ENCODE assay signal across 8 mouse cellular contexts in genomic region chr1:169919211-169919610, GRCm38 (mm10). TPM values are rescaled to one million over a fixed set of nuclear protein-coding genes. Genes with fewer than 3 reads are reported as not detected.
DNase-seq lines count a peak whose midpoint lies in the region; ATAC-seq and TF ChIP-seq lines count a peak whose summit lies in the region.

No protein-coding gene starts in this region.

- TF ChIP-seq CTCF in small intestine, adult 2 months (IDR thresholded peaks at IDR 0.05; ENCODE audit: extremely low read depth, insufficient read length, insufficient replicate concordance, low read depth, low read length) = peak; percentile 48; the same call in 1 of the 2 replicates

- intact Hi-C loops in left cerebral cortex, postnatal 4 days (cut with DNase I) = loop anchor here (2.0 to 5.0 kb wide), 2 partner anchors 250 to 387 kb away; partner anchors contain the start of gene Nuf2

- no peaks in the 10 kb centered on the region for H3K9me3 ChIP-seq in intestine, embryonic 16.5 days (ENCODE audit: control insufficient read depth, low read length)
- H3K9me3 ChIP-seq in midbrain, embryonic 10.5 days (replicated peaks) = no peaks in the 10 kb centered on the region

- H3K27me3 ChIP-seq in intestine, embryonic 16.5 days (replicated peaks; ENCODE audit: control insufficient read depth, insufficient read depth, low read length) = no peaks in the 10 kb centered on the region
- H3K27me3 ChIP-seq in midbrain, embryonic 10.5 days (ENCODE audit: low read depth, poor library complexity, severe bottlenecking) = peaks cover 5% of the 10 kb centered on the region
- no peaks in the 10 kb centered on the region for H3K27me3 ChIP-seq in small intestine, adult 2 months (ENCODE audit: control insufficient read depth, insufficient read depth, low read length)

- no peaks in the 10 kb centered on the region for H3K36me3 ChIP-seq in intestine, embryonic 16.5 days (ENCODE audit: control insufficient read depth, insufficient read depth, low read length)
- no peaks in the 10 kb centered on the region for H3K36me3 ChIP-seq in midbrain, embryonic 10.5 days
- H3K36me3 ChIP-seq in small intestine, adult 2 months (ENCODE audit: control insufficient read depth, insufficient read depth, low read length) = no peaks in the 10 kb centered on the region

- WGBS in intestine, embryonic 16.5 days = 5% methylated on average over 11 of the region's 11 CpGs
- 8% methylated on average over 11 of the region's 11 CpGs for WGBS in midbrain, embryonic 10.5 days
- 2% methylated on average over 11 of the region's 11 CpGs for WGBS in small intestine, adult 2 months

- H3K4me2 ChIP-seq in intestine, embryonic 16.5 days (ENCODE audit: low read depth, low read length) = peak overlapping the region; percentile 42

- no peak overlapping the region for H3K27ac ChIP-seq in intestine, embryonic 16.5 days (ENCODE audit: low read length)
- no peak overlapping the region for H3K27ac ChIP-seq in midbrain, embryonic 10.5 days (replicated peaks)
- no peak overlapping the region for H3K27ac ChIP-seq in small intestine, adult 2 months (ENCODE audit: insufficient read depth, low read depth, low read length)

- 0 out of 2 replicates have a peak, but pooled peaks have one; percentile 37 for ATAC-seq in cerebellum, adult (ENCODE audit: insufficient number of reproducible peaks, low FRiP score, low TSS enrichment)
- peak; percentile 27 for ATAC-seq in intestine, embryonic 16.5 days

- DNase-seq in cerebellum, adult 11-12 months = no peak
- peak; percentile 86 to 89 for DNase-seq in cerebellum, postnatal 4 days (ENCODE audit: low spot score in 2 of 2)
- peak; percentile 82 for DNase-seq in gastrocnemius, postnatal 10 days
- DNase-seq in left cerebral cortex, postnatal 4 days = peak; percentile 73
- peak; percentile 80 for DNase-seq in midbrain, embryonic 10.5 days (ENCODE audit: low spot score)

- H3K4me3 ChIP-seq in intestine, embryonic 16.5 days (ENCODE audit: low read length) = no peak overlapping the region
- no peak overlapping the region for H3K4me3 ChIP-seq in midbrain, embryonic 10.5 days
- H3K4me3 ChIP-seq in small intestine, adult 2 months (ENCODE audit: low read depth, low read length) = no peak overlapping the region

- peaks cover 27% of the 10 kb centered on the region for H3K4me1 ChIP-seq in intestine, embryonic 16.5 days (ENCODE audit: control insufficient read depth, insufficient read depth, low read length)
- no peaks in the 10 kb centered on the region for H3K4me1 ChIP-seq in midbrain, embryonic 10.5 days
- H3K4me1 ChIP-seq in small intestine, adult 2 months (ENCODE audit: control insufficient read depth, insufficient read depth, insufficient read length, low read length) = peaks cover 4% of the 10 kb centered on the region; the same call in 1 of the 2 replicates

- peak overlapping the region; percentile 37; the same call in 1 of the 2 replicates for H3K9ac ChIP-seq in intestine, embryonic 16.5 days (ENCODE audit: low read depth, low read length)

- no peak for TF ChIP-seq POLR2A in small intestine, adult 2 months (IDR thresholded peaks at IDR 0.05; ENCODE audit: low read depth, low read length)

RNA-seq across cellular contexts. Expression of gene Ccdc190, which starts 9.2 kb away (rescaled TPM):
- not detected for total RNA-seq in gastrocnemius, postnatal 10 days (2021)
- 0.07 TPM in 1 of 2 replicates, not detected in the other for polyA plus RNA-seq in intestine, embryonic 16.5 days (2015; fragmentation: Nextera tagmentation; extraction: Ambion mirVana)
- total RNA-seq in left cerebral cortex, postnatal 4 days (2021) = 1 to 10 TPM; 5.8 to 6.3 TPM
- polyA plus RNA-seq in midbrain, embryonic 10.5 days (2016; fragmentation: Nextera tagmentation; extraction: Ambion mirVana) = 0.30 and 0.41 TPM in 2 replicates
- 0.14 TPM in 1 of 2 replicates, not detected in the other for polyA plus RNA-seq in small intestine, adult 2 months (2012; rRNA removed)

RNA-seq across cellular contexts. Expression of gene Hsd17b7, which starts 49.8 kb away (rescaled TPM):
- 1 to 10 TPM; 3.3 to 3.8 TPM for total RNA-seq in gastrocnemius, postnatal 10 days (2021)
- polyA plus RNA-seq in intestine, embryonic 16.5 days (2015; fragmentation: Nextera tagmentation; extraction: Ambion mirVana) = 21.1 and 23.8 TPM in 2 replicates
- 10 to 100 TPM; 25.3 to 26.9 TPM for total RNA-seq in left cerebral cortex, postnatal 4 days (2021)
- 26.0 and 29.6 TPM in 2 replicates for polyA plus RNA-seq in midbrain, embryonic 10.5 days (2016; fragmentation: Nextera tagmentation; extraction: Ambion mirVana)
- polyA plus RNA-seq in small intestine, adult 2 months (2012; rRNA removed) = 2.5 and 3.6 TPM in 2 replicates
